Mouse (Mus musculus) kidney, embryonic 14.5 days (tissue): ENCODE results near the gene Rhoq. TPM values are rescaled to one million over a fixed set of nuclear protein-coding genes. Genes with fewer than 3 reads are reported as not detected.

ENCODE experiments used
- ATAC-seq: fragments of 200-750 bp; cut with Nextera tagmentation; 2 replicates; pipeline ENCODE4 v1.8.0; 2017; ENCODE audit warnings: moderate number of reproducible peaks, mild to moderate bottlenecking, moderate TSS enrichment, moderate library complexity; ENCODE audit not compliant: low FRiP score, low TSS enrichment
- H3K27ac ChIP-seq: fragments of 300-500 bp; sonication (generic); 2 replicates; pipeline ENCODE4 v1.5.1; 2014; ENCODE audit warnings: low read depth, mild to moderate bottlenecking, low read length, moderate library complexity, mixed read lengths
- H3K27me3 ChIP-seq: fragments of 300-500 bp; sonication (generic); 2 replicates; pipeline ENCODE4 v1.6.1; 2014; ENCODE audit warnings: mild to moderate bottlenecking, low read length; ENCODE audit not compliant: control insufficient read depth, insufficient read depth
- H3K36me3 ChIP-seq: fragments of 300-500 bp; sonication (generic); 2 replicates; pipeline ENCODE4 v1.6.1; 2014; ENCODE audit warnings: low read length, mixed read lengths; ENCODE audit not compliant: control insufficient read depth, insufficient read depth
- H3K4me1 ChIP-seq: fragments of 300-500 bp; sonication (generic); 2 replicates; pipeline ENCODE4 v1.6.1; 2014; ENCODE audit warnings: low read length, mixed read lengths; ENCODE audit not compliant: control insufficient read depth, insufficient read depth
- H3K4me2 ChIP-seq: fragments of 300-500 bp; sonication (generic); replicated peaks from 2 replicates; pipeline ENCODE4 v1.6.1; 2014; ENCODE audit warnings: low read depth, mild to moderate bottlenecking, low read length
- H3K4me3 ChIP-seq: fragments of 300-500 bp; sonication (generic); 2 replicates; pipeline ENCODE4 v1.5.1; 2014; ENCODE audit warnings: mild to moderate bottlenecking, low read length
- H3K9ac ChIP-seq: fragments of 300-500 bp; sonication (generic); 2 replicates; pipeline ENCODE4 v1.6.1; 2014; ENCODE audit warnings: low read depth, mild to moderate bottlenecking, low read length, moderate library complexity
- H3K9me3 ChIP-seq: fragments of 300-500 bp; sonication (generic); 2 replicates; pipeline ENCODE4 v1.6.1; 2016; ENCODE audit warnings: low read length; ENCODE audit not compliant: control insufficient read depth
- WGBS: fragments of 180-500 bp; shearing (Covaris S2); extraction: QIAGEN DNeasy Blood & Tissue Kit; methylation state at CpG from one replicate; pipeline ENCODE4 v1.1.7; 2014; 5-methylcytosine and 5-hydroxymethylcytosine counted together
- polyA plus RNA-seq: library from polyadenylated mRNA; unstranded; fragments of >200 nt; fragmentation: Nextera tagmentation; extraction: Ambion mirVana; gene quantifications from 2 replicates; pipeline ENCODE4 v1.2.1, GENCODE M21; 2014

Gene Rhoq
- polyA plus RNA-seq, 1 experiment from 2014 or later: 22.4 TPM

DNA sequence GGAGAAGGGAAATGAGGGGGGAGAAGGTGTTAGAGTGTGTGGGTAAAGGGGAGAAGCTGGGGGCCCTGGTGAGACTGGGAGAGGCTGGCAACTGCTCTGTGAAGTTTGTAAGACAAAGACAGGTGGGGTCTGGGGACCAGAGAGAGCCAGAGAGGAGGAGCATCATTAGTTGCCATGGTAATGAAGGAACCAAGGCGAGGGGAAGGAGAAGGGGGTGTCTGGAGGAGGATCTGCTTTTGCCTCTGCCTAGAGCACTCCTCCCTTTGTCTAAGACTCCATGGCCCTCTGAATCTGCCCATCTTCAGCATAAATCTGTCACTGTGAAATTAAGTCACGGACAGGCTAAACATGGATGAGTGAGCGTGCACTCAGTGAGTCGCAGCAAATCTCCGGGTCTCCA lies 30.0 kb upstream of the Rhoq start:
- no peaks in the 10 kb centered on the region for H3K36me3 ChIP-seq
- H3K27ac ChIP-seq: no peak overlapping the region
- H3K9me3 ChIP-seq: no peaks in the 10 kb centered on the region
- WGBS: 25% methylated on average over 5 of the region's 5 CpGs
- H3K4me2 ChIP-seq: no peak overlapping the region
- no peaks in the 10 kb centered on the region for H3K27me3 ChIP-seq
- H3K4me3 ChIP-seq: no peak overlapping the region
- ATAC-seq: peak; percentile 59
- peaks cover 11% of the 10 kb centered on the region; the same call in 1 of the 2 replicates for H3K4me1 ChIP-seq
- no peak overlapping the region for H3K9ac ChIP-seq

DNA sequence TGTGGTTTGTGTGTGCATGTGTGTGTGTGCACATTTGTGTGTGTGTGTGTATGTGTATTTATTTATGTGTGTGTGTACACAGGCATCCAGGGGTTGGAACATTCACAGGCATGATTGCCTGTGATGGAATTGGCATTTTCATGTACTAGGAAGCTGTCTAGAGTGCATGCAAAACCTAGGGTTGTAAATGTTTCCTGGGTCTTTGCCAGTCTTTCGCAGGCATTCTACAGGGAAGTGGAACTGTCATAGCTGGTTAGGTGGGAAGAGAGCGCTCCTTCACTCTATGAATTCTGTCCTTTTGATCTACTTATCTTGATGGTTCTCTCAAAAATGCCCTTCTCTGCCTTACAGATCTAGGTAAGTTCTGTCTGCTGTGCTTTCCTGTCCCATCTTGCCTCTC lies 25.8 kb upstream of the Rhoq start:
- no peak for ATAC-seq

DNA sequence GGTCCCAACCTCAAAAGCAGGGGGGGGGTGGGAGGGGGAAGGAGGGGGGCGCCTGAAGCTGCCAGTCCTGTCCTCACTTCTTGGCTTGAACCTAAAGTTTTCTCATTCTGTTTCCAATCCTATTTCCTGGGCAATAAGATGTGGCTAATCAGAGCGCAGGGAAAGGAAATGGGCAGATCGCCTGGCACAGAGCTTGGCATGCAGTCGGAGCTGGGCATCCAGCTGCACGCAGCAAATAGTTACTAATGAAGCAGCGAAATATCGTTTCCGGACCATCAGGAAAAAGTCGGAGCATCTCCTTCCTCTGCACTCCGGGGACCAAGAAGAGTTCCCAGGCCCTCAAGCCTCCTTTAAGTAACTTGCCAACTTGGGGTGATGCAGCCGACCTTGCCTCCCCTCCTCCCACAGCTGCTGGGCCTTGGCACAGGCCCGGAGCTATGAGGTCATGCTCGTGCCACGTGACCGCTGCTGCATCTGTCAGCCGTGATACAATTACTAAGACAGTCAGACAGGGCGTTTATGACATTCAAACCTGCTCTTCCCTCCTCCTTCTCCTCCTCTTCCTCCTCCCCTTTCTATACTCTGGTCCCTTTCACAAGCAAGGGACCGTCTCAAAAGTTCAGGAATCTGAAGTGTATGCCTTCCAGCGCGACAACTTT lies 25.3 kb upstream of the Rhoq start:
- no peak overlapping the region for H3K27ac ChIP-seq
- peak overlapping the region; percentile 42; the same call in 1 of the 2 replicates for H3K9ac ChIP-seq
- no peaks in the 10 kb centered on the region for H3K9me3 ChIP-seq
- peaks cover 13% of the 10 kb centered on the region; the same call in 1 of the 2 replicates for H3K4me1 ChIP-seq
- no peaks in the 10 kb centered on the region for H3K36me3 ChIP-seq
- peak overlapping the region; percentile 32 for H3K4me3 ChIP-seq
- no peaks in the 10 kb centered on the region for H3K27me3 ChIP-seq
- WGBS: 1% methylated on average over 20 of the region's 20 CpGs
- ATAC-seq: peak; percentile 87
- H3K4me2 ChIP-seq: peak overlapping the region; percentile 63

More for the DNA sequence above, 25.8 kb upstream of the Rhoq start:
- H3K9me3 ChIP-seq: no peaks in the 10 kb centered on the region
- whole genome bisulfite sequencing: 53% methylated on average over 2 of the region's 2 CpGs
- H3K4me1 ChIP-seq: peaks cover 14% of the 10 kb centered on the region; the same call in 1 of the 2 replicates
- no peak overlapping the region for H3K27ac ChIP-seq
- peak overlapping the region; percentile 63 for H3K4me2 ChIP-seq
- H3K4me3 ChIP-seq: no peak overlapping the region
- no peaks in the 10 kb centered on the region for H3K27me3 ChIP-seq
- peak overlapping the region; percentile 42; the same call in 1 of the 2 replicates for H3K9ac ChIP-seq
- no peaks in the 10 kb centered on the region for H3K36me3 ChIP-seq

DNA sequence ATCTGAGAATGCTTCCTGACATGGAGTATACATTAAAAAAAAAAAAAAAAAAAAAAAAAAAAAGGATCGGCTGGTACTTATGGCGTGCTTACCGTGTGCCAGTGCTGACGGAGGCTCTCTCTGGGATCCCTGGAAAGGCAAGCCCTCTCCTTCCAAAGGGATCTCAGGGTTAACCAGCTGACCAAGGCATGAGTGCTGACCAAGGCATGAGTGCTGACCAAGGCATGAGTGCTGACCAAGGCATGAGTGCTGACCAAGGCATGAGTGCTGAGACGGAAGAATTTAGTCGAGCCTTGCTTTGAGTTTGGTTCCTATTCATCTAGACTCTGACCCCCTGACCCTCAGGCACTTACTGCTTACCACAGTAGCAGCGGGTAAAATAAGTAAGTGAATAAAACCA lies 24.2 kb upstream of the Rhoq start:
- Histone ChIP-seq H3K36me3 (no peaks in the 10 kb centered on the region), H3K4me3 (no peak overlapping the region), H3K4me2 (no peak overlapping the region), H3K9me3 (no peaks in the 10 kb centered on the region), H3K4me1 (peaks cover 10% of the 10 kb centered on the region; the same call in 1 of the 2 replicates), H3K27me3 (no peaks in the 10 kb centered on the region), H3K27ac (no peak overlapping the region), H3K9ac (no peak overlapping the region)
- 76% methylated on average over 7 of the region's 7 CpGs for WGBS
- no peak for ATAC-seq

DNA sequence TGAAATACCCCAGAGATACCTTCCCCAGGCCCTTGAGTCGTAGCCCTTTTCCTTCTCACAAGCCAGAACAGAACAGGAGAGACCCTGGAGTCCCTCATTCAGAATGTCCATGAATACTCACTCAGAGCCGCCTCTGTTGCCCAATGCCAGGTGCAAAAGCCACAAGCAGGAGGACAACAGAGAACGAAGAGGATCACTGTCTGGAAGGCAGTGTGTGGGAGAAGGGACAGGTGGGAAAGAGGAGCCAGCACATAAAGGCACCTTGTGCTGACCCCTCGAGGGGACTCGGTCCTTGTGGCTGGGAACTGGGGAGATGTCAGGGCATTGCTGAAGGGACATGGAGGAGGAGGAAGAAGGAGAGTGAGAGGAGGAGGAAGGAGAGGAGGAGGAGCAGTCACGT lies 20.8 kb upstream of the Rhoq start:
- H3K9me3 ChIP-seq: no peaks in the 10 kb centered on the region
- no peaks in the 10 kb centered on the region for H3K27me3 ChIP-seq
- H3K4me1 ChIP-seq: peaks cover 8% of the 10 kb centered on the region; the same call in 1 of the 2 replicates
- no peak overlapping the region for H3K9ac ChIP-seq
- no peak overlapping the region for H3K27ac ChIP-seq
- no peaks in the 10 kb centered on the region for H3K36me3 ChIP-seq
- no peak overlapping the region for H3K4me2 ChIP-seq
- 60% methylated on average over 6 of the region's 6 CpGs for WGBS
- ATAC-seq: no peak
- H3K4me3 ChIP-seq: no peak overlapping the region

DNA sequence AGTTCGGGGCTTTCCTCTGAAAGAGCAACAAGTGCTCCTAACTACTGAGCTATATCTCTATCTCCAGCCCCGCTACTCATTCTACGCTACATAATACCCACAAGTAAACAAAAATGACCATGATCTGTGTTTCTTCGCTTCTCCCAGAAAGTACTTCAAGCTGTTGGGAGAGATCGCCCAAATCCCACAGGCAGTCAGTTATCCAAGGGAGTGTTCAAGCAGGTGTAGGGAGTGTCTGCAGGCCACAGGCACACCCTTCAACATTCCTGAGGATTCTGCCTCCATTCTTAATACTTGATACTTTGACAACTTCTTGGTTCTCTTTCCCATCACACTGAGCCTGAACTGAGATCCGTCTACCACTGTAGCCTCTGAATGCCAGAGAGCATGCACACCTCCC lies 19.7 kb upstream of the Rhoq start:
- ATAC-seq: no peak
- Histone ChIP-seq H3K36me3 (no peaks in the 10 kb centered on the region), H3K4me1 (0 out of 2 replicates have a peak, but pooled peaks cover 2% of the 10 kb centered on the region), H3K9me3 (no peaks in the 10 kb centered on the region), H3K27me3 (no peaks in the 10 kb centered on the region), H3K4me2 (no peak overlapping the region), H3K27ac (no peak overlapping the region), H3K9ac (no peak overlapping the region), H3K4me3 (no peak overlapping the region)
- 83% methylated on average over 6 of the region's 6 CpGs for WGBS

DNA sequence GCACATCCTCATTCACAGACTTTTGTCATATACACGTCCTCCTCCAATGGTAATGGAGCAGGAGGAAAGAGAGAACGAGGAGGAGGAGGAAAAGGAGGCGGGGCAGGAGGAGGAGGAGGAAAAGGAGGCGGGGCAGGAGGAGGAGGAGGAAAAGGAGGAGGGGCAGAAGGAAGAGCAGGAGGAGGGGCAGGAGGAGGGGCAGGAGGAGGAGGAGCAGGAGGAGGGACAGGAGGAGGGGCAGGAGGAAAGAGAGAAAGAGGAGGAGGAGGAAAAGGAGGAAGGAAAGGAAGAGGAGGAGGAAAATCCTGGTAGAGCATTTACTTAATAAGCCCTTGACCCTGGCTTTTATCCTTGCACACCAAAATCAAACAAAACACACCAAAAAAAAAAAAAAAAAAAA lies 16.8 kb upstream of the Rhoq start:
- Histone ChIP-seq H3K27ac (no peak overlapping the region), H3K4me3 (no peak overlapping the region), H3K9me3 (no peaks in the 10 kb centered on the region), H3K27me3 (no peaks in the 10 kb centered on the region), H3K36me3 (no peaks in the 10 kb centered on the region), H3K4me1 (no peaks in the 10 kb centered on the region), H3K4me2 (no peak overlapping the region), H3K9ac (no peak overlapping the region)
- ATAC-seq: no peak
- WGBS: 38% methylated on average over 4 of the region's 4 CpGs

DNA sequence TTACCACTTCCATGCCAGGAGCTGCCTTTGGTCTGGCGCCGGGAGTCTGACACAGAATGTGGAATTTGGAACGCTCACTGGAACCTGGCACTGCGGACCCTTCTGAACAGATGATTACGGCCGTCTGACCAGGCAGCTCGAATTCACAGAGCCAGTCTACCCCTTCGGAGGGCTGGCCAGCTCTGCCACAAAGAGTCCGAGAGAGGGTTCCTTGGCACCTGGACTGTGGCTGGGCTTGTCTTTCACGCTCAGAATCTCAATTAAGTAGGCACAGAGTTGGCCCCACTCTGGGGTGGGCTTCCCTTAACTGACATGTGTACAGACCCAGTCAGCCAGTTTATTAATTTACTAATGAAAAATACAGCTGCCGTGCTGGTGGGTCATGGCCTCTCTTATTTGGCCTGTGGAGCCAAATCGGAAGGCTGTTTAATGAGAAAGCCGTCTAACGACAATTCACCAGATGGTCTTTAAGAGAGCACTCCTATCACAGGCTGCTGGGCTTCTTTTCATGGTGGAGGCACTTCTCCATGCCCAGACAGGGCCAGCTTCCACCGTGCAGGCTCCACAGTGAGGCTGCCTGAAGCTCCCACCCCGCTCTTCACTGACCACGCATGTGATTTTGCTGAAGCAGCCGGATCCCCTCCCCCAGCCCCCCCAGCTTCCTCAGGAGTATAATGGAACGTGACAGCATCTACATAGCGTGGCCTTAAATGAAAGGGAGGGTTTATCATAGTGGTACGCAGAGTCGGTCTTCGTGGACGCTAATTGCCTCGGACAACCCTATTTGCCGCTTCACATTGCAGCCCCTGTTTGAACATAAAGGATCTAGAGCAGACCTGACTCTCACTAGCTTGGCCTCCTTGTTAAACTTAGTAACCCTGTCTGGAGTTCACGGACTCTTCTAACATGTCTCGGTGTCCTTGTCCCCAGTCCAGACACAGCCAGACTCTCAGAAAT lies 14.8 kb upstream of the Rhoq start, which contains the start of gene Atp6v1e2:
Gene Atp6v1e2, minus strand, starts transcription at position 58 of the 957 bp plus-strand sequence.
- Histone ChIP-seq H3K9me3 (no peaks in the 10 kb centered on the region), H3K36me3 (no peaks in the 10 kb centered on the region), H3K4me3 (no peak within 1 kb of the TSS), H3K9ac (no peak within 1 kb of the TSS), H3K27me3 (no peaks in the 10 kb centered on the region), H3K27ac (no peak within 1 kb of the TSS), H3K4me2 (no peak within 1 kb of the TSS), H3K4me1 (no peaks in the 10 kb centered on the region)
- WGBS: 84% methylated on average over 28 of the region's 28 CpGs
- no peak for ATAC-seq

DNA sequence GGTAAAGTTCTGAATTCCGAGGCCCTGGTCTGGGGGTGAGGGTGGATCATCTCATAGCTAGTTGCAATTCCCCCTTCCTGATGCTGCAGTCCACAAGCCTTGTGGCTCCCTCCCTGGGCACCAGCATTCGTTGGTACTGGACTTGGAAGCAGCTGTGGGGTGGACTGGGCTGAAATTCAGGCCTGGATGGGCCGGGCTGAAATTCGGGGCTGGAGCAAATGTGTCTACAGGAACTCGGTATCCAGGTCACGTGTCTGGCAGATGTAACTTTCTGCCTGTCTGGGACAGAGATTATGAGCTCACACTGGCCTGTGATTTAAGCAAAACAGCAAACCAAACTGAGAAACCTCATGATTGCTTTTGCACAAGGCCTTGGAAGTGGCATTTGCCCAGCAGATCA lies 14.1 kb upstream of the Rhoq start:
- Histone ChIP-seq H3K4me1 (no peaks in the 10 kb centered on the region), H3K27ac (no peak overlapping the region), H3K4me2 (no peak overlapping the region), H3K9ac (no peak overlapping the region), H3K9me3 (no peaks in the 10 kb centered on the region), H3K27me3 (no peaks in the 10 kb centered on the region), H3K36me3 (no peaks in the 10 kb centered on the region), H3K4me3 (no peak overlapping the region)
- ATAC-seq: no peak
- WGBS: 70% methylated on average over 6 of the region's 6 CpGs
